Mouse (Mus musculus) embryo, embryonic 11 days (tissue): ENCODE measurements around the gene Trib3.
A peak's percentile ranks its signal among the peaks of the same experiment; 100 is the strongest.

ENCODE experiments used
- DNase-seq: peaks from one replicate; pipeline ENCODE4 v3.0.0-alpha.2; 2015

Gene Trib3

DNA sequence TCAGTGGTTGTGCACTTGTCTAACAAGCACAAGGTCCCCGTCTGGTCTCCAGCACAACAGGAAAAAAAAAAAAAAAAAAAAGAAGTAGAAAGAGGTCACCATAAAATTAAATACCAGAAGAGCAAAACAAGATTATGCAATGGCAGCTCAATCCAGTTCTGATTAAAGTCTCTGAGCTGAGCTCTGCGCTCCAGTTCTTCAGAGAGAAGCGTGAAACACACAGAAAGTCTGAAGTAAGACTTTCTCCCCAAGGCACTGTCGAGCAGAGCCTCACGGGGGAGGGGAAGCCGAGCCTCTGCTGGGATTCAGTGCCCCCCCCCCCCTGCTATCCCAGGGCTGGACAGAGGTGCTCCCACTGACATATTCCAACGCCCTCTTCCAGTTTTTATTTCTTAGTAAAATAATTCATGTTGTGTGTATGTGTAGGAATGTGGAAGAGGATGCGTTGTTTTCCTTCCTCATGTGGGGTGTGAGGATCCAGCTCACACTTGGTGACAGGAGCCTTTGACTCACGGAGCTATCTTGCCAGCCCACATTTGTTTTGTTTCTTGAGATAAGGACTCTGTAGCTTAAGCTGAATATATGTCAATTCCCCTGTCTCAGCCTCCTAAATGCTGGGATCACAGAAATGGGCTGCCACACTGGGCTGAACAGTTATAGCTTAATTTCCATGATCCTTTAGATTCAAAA lies 3.1 kb upstream of the Trib3 start:
- no peak for DNase-seq

GRCm38 (mm10) chr2:152345393-152345792 lies 1.6 kb upstream of the Trib3 start:
- no peak for DNase-seq

GRCm38 (mm10) chr2:152344909-152345308 lies 1.1 kb upstream of the Trib3 start:
- DNase-seq: no peak

DNA sequence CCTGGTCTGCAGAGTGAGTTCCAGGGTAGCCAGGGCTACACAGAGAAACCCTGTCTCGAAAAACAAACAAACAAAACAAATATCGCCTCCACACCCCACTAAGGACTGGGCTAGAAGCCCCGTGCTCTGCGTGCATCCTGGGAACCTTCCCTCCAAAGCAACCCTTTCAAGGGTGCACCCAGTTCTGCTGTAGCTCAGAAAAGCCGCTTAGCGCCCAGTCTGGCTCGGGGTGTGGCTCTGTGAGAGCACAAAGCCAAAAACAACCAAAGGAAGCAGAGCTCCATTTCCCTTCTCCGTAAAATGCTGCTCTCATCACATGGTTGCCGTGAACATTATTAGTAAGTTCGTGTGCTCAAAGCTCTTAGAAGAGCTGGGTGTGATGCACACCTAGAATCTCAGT lies 529 bp upstream of the Trib3 start:
- DNase-seq: no peak

GRCm38 (mm10) chr2:152339631-152340179 lies 4.1 kb downstream of the Trib3 start:
- DNase-seq: no peak

GRCm38 (mm10) chr2:152338319-152338718 lies 5.5 kb downstream of the Trib3 start:
- no peak for DNase-seq

GRCm38 (mm10) chr2:152337591-152338212 lies 6.1 kb downstream of the Trib3 start:
- DNase-seq: no peak

- DNase-seq: no peak
Measured at GRCm38 (mm10) chr2:152336856-152337255, 7.0 kb downstream of the Trib3 start.

- no peak for DNase-seq
Measured at GRCm38 (mm10) chr2:152335289-152335820, 8.5 kb downstream of the Trib3 start.

- DNase-seq: no peak
Measured at GRCm38 (mm10) chr2:152333345-152334006, 10.4 kb downstream of the Trib3 start.

- peak; percentile 92 for DNase-seq
Measured at GRCm38 (mm10) chr2:152332101-152332825, 11.6 kb downstream of the Trib3 start, which contains the start of gene Rbck1. Rbck1 (minus strand) TSS chr2:152332653.

- no peak for DNase-seq
Measured at GRCm38 (mm10) chr2:152330858-152331423, 12.9 kb downstream of the Trib3 start.

DNA sequence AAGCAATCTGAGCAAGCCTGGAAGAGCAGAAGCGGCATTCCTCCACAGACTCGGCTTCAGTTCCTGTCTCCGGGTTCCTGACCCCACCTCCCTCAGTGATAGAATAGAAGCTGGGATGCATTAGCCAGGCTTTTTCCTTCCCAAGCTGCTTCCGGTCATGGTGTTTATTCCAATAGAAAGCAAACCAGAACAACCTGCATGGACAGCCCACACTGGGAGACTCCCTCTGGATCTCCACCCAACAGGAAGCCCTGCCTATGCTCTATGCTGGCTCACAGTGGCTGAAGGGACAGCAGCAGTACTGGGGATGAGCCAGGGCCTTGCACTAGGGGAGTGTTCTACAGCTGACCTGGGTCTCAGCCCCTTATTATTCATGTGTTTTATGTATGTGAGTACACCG lies 15.9 kb downstream of the Trib3 start:
- DNase-seq: no peak

DNA sequence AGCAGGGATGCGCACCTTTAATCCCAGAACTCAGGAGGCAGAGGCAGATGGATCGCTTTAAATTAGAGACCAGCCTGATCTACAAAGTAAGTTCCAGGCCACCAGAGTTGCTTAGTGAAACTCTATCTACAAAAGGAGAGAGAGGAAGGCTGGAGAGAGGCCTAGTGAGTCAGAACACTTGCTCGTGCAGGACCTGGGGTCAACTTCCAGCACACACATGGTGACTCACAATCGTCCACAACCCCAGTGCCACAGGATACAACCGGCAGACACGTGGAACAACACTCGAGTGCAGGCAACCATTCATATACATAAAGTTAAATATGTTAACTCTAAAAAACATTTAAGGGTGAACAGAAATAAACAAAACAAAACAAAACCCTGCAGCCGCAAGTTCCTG lies 17.2 kb downstream of the Trib3 start:
- no peak for DNase-seq

GRCm38 (mm10) chr2:152326157-152326556 lies 17.7 kb downstream of the Trib3 start:
- DNase-seq: no peak

GRCm38 (mm10) chr2:152324842-152325241 lies 19.0 kb downstream of the Trib3 start:
- DNase-seq: no peak

GRCm38 (mm10) chr2:152323971-152324370 lies 19.9 kb downstream of the Trib3 start:
- DNase-seq: no peak

DNA sequence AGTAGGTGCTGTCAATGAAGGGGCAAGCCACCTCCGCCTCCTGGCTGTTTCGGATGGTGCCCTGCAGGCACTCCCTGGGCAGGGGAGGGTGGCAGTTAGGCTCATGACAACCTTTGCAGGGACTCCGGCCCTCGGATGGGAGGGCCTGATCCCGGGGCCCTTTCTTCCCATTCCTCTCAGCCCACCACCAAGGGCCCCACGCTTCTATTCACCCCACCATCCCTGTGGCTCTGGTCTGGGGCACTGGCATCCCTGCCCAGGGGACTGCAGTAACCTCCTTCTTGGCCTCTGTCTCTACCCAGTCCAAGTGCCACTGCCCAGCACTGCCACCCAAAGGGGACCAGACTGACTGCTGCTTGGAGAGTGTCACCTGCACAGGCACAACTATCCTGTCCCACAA lies 21.6 kb downstream of the Trib3 start:
- DNase-seq: no peak

GRCm38 (mm10) chr2:152321558-152321957 lies 22.3 kb downstream of the Trib3 start:
- no peak for DNase-seq

DNA sequence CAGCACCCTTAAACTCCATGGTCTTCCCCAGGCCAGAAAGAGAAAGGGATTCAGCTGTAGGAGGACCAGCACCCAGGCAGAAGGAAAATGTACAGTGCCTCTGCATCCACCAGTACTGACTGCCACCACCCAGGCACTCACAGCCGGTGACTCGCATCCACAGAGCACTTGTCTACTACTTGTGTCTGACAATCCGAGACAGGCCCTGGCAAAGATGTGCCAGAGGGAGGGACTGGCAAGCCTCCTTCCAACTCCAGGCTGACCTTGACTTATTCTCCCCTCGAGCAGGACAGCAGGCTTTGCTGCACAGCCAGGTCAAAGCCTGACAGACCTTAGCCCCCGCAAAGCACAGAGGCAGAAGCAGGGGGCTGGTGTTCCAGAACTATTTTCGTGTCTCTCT lies 26.8 kb downstream of the Trib3 start:
- no peak for DNase-seq

DNA sequence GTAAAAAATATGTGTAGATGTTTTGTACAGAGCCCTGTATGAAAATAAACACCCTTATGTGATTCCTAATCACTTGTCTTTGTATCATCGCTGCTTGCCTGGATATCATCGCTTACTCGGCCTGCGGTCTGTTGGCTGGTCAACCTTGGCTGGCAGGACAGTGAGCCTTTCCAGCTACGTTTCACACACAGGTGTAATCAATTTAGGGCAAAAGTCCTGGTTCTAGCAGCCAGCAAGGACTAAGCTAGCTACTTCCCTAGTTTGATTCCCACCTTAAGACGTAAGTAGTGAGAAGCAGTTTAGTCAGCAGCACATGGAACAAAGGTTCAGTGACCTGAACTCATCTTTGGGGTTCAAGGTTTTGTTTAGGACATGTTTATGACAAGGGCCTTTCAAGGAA lies 29.9 kb downstream of the Trib3 start:
- DNase-seq: no peak

DNA sequence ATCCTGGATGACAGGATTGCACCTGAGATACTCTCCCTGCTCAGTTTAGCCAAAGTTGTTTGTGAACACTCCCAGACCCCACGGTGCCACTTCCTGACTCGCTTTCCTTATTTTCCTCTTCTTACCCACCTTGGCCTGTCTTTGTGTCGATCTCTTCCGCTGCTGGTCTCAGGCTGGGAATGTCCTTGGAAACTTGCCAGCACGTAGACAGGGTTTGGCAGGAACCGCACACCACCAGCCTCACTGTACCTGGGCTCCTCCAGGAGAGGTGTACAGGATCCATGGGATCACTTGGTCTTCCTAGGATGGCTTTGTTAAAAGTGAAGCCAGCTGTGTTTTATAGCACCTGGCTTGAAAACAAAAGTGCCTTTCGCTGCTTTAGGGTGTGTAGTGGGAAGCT lies 30.8 kb downstream of the Trib3 start:
- no peak for DNase-seq

DNA sequence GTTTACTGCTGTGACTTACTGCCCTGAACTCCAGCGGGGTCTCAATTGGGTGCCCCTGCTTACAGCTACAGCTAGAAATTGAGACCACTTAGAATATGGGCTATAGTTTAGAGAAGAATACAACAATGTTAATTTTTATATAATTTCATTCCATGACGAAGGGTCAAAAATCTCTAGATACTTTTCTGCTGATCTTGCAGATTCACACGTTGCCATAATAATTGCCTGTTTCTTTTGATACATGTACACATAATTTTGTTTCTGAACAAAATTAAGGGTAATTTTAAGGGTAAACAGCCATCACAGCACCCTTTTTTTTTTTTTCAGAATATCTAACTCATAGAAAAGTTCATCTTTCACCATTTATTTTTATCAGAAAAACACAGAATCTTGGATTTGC lies 36.6 kb downstream of the Trib3 start:
- DNase-seq: no peak
